Mouse (Mus musculus) forebrain, embryonic 10.5 days (tissue): ENCODE data around the gene Dgkq. TPM values are rescaled to one million over a fixed set of nuclear protein-coding genes. Genes with fewer than 3 reads are reported as not detected.

ENCODE experiments used
- DNase-seq: peaks from one replicate; pipeline ENCODE4 v3.0.0-alpha.2; 2017; ENCODE audit warnings: low spot score; ENCODE audit errors: extremely low spot score
- H3K27ac ChIP-seq: fragments of 300-500 bp; sonication (generic); 2 replicates; pipeline ENCODE4 v1.5.1; 2016; ENCODE audit warnings: mild to moderate bottlenecking
- H3K27me3 ChIP-seq: fragments of 300-500 bp; sonication (generic); 2 replicates; pipeline ENCODE4 v1.6.1; 2016; ENCODE audit warnings: mild to moderate bottlenecking; ENCODE audit not compliant: poor library complexity, severe bottlenecking
- H3K36me3 ChIP-seq: fragments of 300-500 bp; sonication (generic); replicated peaks from 2 replicates; pipeline ENCODE4 v1.6.1; 2016; ENCODE audit warnings: mild to moderate bottlenecking, moderate library complexity
- H3K4me1 ChIP-seq: fragments of 300-500 bp; sonication (generic); 2 replicates; pipeline ENCODE4 v1.6.1; 2016
- H3K4me3 ChIP-seq: fragments of 300-500 bp; sonication (generic); 2 replicates; pipeline ENCODE4 v1.5.1; 2016; ENCODE audit warnings: mild to moderate bottlenecking, moderate library complexity
- H3K9me3 ChIP-seq: fragments of 300-500 bp; sonication (generic); 2 replicates; pipeline ENCODE4 v1.6.1; 2016; ENCODE audit warnings: mild to moderate bottlenecking, moderate library complexity
- WGBS: fragments of 180-500 bp; shearing (Covaris S2); methylation state at CpG from one replicate; pipeline ENCODE4 v1.1.7; 2016; 5-methylcytosine and 5-hydroxymethylcytosine counted together
- polyA plus RNA-seq: library from polyadenylated mRNA; unstranded; fragments of >200 nt; fragmentation: Nextera tagmentation; extraction: Ambion mirVana; gene quantifications from 2 replicates; pipeline ENCODE4 v1.2.1, GENCODE M21; 2016

Dgkq gene
- polyA plus RNA-seq, 1 experiment from 2014 or later = 11.3 TPM

DNA sequence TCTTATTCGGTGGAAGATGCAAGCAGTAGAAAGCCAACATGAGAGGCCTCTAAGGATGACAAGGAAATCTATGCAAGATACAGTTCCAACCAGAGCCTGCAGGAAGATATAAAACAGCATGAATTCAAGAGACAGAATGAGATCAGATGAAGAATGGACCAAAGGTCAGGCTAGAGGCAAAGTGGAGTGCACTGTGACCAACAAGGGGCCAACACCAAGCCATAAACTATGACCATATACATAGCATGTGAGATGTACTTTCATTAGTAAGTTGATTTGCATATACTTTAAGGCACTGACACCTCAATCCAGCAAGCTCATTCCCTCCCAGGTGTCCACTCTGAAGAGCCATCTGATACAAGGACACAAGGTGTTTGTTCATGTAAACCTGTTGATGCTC, 59.0 kb downstream of the Dgkq start:
- DNase-seq = no peak
- 98% methylated on average over 1 of the region's 1 CpGs for WGBS
- no peak overlapping the region for H3K4me3 ChIP-seq
- no peak overlapping the region for H3K27ac ChIP-seq
- no peaks in the 10 kb centered on the region for H3K4me1 ChIP-seq
- H3K9me3 ChIP-seq = no peaks in the 10 kb centered on the region
- H3K36me3 ChIP-seq = peaks cover 97% of the 10 kb centered on the region
- H3K27me3 ChIP-seq = no peaks in the 10 kb centered on the region

DNA sequence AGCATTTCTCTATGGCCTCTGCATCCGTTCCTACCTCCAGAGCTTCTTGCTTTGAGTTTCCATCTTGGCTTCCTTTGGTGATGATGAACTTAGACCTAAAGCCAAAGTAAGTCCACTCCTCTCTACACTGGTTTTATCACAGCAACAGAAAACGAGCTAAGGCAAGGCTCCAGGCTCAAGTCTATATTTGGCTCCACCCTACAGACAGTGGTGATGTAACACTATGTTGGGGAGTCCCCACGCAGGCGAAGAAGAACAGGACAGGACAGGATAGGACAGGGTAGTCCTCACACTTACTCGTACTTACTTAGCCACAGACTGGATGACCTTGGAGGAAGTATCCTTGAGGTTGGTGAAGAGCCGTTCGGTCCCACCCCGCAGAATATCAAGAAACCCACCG, 66.9 kb downstream of the Dgkq start:
- Histone ChIP-seq H3K27me3 (no peaks in the 10 kb centered on the region), H3K9me3 (no peaks in the 10 kb centered on the region), H3K4me1 (no peaks in the 10 kb centered on the region), H3K36me3 (peaks cover 98% of the 10 kb centered on the region), H3K4me3 (no peak overlapping the region), H3K27ac (no peak overlapping the region)
- WGBS = 96% methylated on average over 9 of the region's 9 CpGs
- no peak for DNase-seq

DNA sequence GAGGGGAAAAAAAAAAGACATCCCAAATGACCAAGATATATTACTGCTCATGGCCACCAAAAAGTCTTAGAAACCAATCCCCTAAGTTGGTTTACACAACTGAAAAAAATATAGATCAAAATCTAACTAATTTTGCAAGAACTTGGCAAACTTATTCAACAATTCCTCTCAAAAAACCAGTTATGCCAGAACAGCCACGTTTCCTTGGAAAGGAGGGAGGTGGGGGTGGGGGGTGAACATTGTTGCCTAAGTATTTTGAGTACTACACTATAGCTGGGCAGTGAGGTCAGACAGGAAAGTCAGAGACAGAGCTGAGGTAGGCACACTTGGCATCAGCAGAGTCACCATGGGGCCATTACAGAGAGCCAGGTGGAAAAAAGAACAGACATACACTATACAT, 69.5 kb downstream of the Dgkq start:
- Histone ChIP-seq H3K4me1 (no peaks in the 10 kb centered on the region), H3K27me3 (no peaks in the 10 kb centered on the region), H3K27ac (no peak overlapping the region), H3K9me3 (no peaks in the 10 kb centered on the region), H3K4me3 (no peak overlapping the region), H3K36me3 (peaks cover 98% of the 10 kb centered on the region)
- no peak for DNase-seq
- WGBS = 82% methylated on average over 1 of the region's 1 CpGs

Other genes starting within 250 kb of the Dgkq start
- gene Atp5k, start 235.2 kb downstream of the Dgkq start, polyA plus RNA-seq = 391 and 392 TPM in 2 replicates
- 0.24 TPM in 1 of 2 replicates, not detected in the other for gene Mfsd7a, start 220.8 kb downstream of the Dgkq start, polyA plus RNA-seq
- 20.0 and 21.1 TPM in 2 replicates for gene Pcgf3, start 208.4 kb downstream of the Dgkq start, polyA plus RNA-seq
- gene Cplx1, start 119.6 kb downstream of the Dgkq start, polyA plus RNA-seq = 2.6 and 2.7 TPM in 2 replicates
- gene Gak, start 39.9 kb downstream of the Dgkq start, polyA plus RNA-seq = 62.8 and 64.2 TPM in 2 replicates
- 17.6 TPM in 2 replicates for gene Tmem175, start 39.9 kb downstream of the Dgkq start, polyA plus RNA-seq
- 10.2 and 11.0 TPM in 2 replicates for gene Idua, start 9.3 kb downstream of the Dgkq start, polyA plus RNA-seq
- 0.77 and 1.0 TPM in 2 replicates for gene Slc26a1, start 5.9 kb upstream of the Dgkq start, polyA plus RNA-seq
- gene Fgfrl1, start 22.7 kb upstream of the Dgkq start, polyA plus RNA-seq = 10.4 and 12.3 TPM in 2 replicates
- gene Rnf212, start 105.3 kb upstream of the Dgkq start, polyA plus RNA-seq = 0.27 TPM in 1 of 2 replicates, not detected in the other
- gene Tmed11, start 125.7 kb upstream of the Dgkq start, polyA plus RNA-seq = not detected in 2 replicates
- gene Vmn2r8, start 139.2 kb upstream of the Dgkq start, polyA plus RNA-seq = not detected in 2 replicates
- gene Vmn2r9, start 182.9 kb upstream of the Dgkq start, polyA plus RNA-seq = not detected in 2 replicates